Comparison of ENCODE assay signal across 8 mouse cellular contexts in genomic region chr1:136739486-136739885, GRCm38 (mm10).
A peak's percentile ranks its signal among the peaks of the same experiment; 100 is the strongest.
DNase-seq lines count a peak whose midpoint lies in the region; TF ChIP-seq lines count a peak whose summit lies in the region.

No protein-coding gene starts in this region.

- DNase-seq in heart, adult 11 months, result peak; percentile 90
- DNase-seq in heart, embryonic 10.5 days (ENCODE audit: low spot score), result no peak
- peak; percentile 44 for DNase-seq in adrenal gland, postnatal 25 days
- DNase-seq in gonadal fat pad, adult 2 months (ENCODE audit: low read depth), result peak; percentile 28
- peak; percentile 67 to 81 for DNase-seq in left cerebral cortex, adult 2 months (ENCODE audit: extremely low spot score in 1 of 2, low spot score in 2 of 2)
- DNase-seq in right cerebral cortex, postnatal 25 days, result peak; percentile 73
- no peak for DNase-seq in ovary, postnatal 14 days (ENCODE audit: low spot score)

- H3K36me3 ChIP-seq in heart, embryonic 10.5 days, result no peaks in the 10 kb centered on the region
- H3K36me3 ChIP-seq in C2C12 (ENCODE audit: control insufficient read depth, insufficient read depth), result no peaks in the 10 kb centered on the region

- H3K27me3 ChIP-seq in heart, embryonic 10.5 days (ENCODE audit: insufficient read depth, poor library complexity, severe bottlenecking), result no peaks in the 10 kb centered on the region
- H3K27me3 ChIP-seq in C2C12 (ENCODE audit: control insufficient read depth, insufficient read depth, insufficient read length), result no peaks in the 10 kb centered on the region

- WGBS in heart, embryonic 10.5 days, result 79% methylated on average over 5 of the region's 5 CpGs

- H3K27ac ChIP-seq in heart, embryonic 10.5 days, result no peak overlapping the region
- H3K27ac ChIP-seq in left cerebral cortex, adult 2 months, result no peak overlapping the region

- H3K79me3 ChIP-seq in C2C12 (ENCODE audit: low read depth), result no peaks in the 10 kb centered on the region

- TF ChIP-seq CTCF in C2C12 (IDR thresholded peaks at IDR 0.05; ENCODE audit: control insufficient read depth, insufficient read depth, insufficient read length), result peak; percentile 54
- TF ChIP-seq CTCF in left cerebral cortex, adult 2 months (IDR thresholded peaks at IDR 0.05), result peak; percentile 83

- no peaks in the 10 kb centered on the region for H3K9me3 ChIP-seq in heart, embryonic 10.5 days

- intact Hi-C loops in left cerebral cortex, adult 2 months (cut with DNase I), result loop anchor here (2.0 kb wide), 3 partner anchors 57 to 189 kb away; no protein-coding TSS in a partner anchor

- H3ac ChIP-seq in C2C12 (ENCODE audit: control insufficient read depth, insufficient read length, low read depth), result no peak overlapping the region

- no peak overlapping the region for H3K4me3 ChIP-seq in heart, embryonic 10.5 days
- H3K4me3 ChIP-seq in C2C12 (ENCODE audit: insufficient read depth, poor library complexity, severe bottlenecking), result no peak overlapping the region
- no peak overlapping the region for H3K4me3 ChIP-seq in left cerebral cortex, adult 2 months

- H3K4me1 ChIP-seq in heart, embryonic 10.5 days, result no peaks in the 10 kb centered on the region

- no peaks in the 10 kb centered on the region for H3K79me2 ChIP-seq in C2C12 (ENCODE audit: control insufficient read depth, insufficient read depth)

TF ChIP-seq in C2C12, 6 proteins besides CTCF, POLR2A, EP300 and RAD21:
- TF ChIP-seq USF1 (IDR thresholded peaks at IDR 0.05; ENCODE audit: low read depth) (no peak), MYOG (IDR thresholded peaks at IDR 0.05; ENCODE audit: control insufficient read depth, extremely low read depth, insufficient read length) (no peak), MAX (IDR thresholded peaks at IDR 0.05) (no peak), CEBPB (IDR thresholded peaks at IDR 0.05; ENCODE audit: low read depth) (no peak), FOSL1 (IDR thresholded peaks at IDR 0.05; ENCODE audit: insufficient read depth, low read length, poor library complexity, severe bottlenecking) (no peak), MYOD1 (IDR thresholded peaks at IDR 0.05; ENCODE audit: control insufficient read depth, insufficient read length, low read depth) (no peak)

Comparison
In these comparisons a context has a peak if more than half of its experiments do, and no peak if none do; other contexts are left out.
1. DNase-seq: peak in heart, adult 11 months (single experiment), adrenal gland, postnatal 25 days (single experiment), gonadal fat pad, adult 2 months (single experiment), left cerebral cortex, adult 2 months (2 of 2) and right cerebral cortex, postnatal 25 days (single experiment); none in heart, embryonic 10.5 days (single experiment) and ovary, postnatal 14 days (single experiment).